Comparison of ENCODE assay signal across 8 mouse cellular contexts in genomic region chr1:191855136-191855878, GRCm38 (mm10). TPM values are rescaled to one million over a fixed set of nuclear protein-coding genes. Genes with fewer than 3 reads are reported as not detected.
A peak's percentile ranks its signal among the peaks of the same experiment; 100 is the strongest.
DNase-seq lines count a peak whose midpoint lies in the region; ATAC-seq lines count a peak whose summit lies in the region.

No protein-coding gene starts in this region.

- intact Hi-C loops in left cerebral cortex, postnatal 10 days (cut with DNase I): no loop called here

- DNase-seq in left cerebral cortex, adult 18-20 months (ENCODE audit: low spot score in 2 of 2): peak; percentile 28 to 31
- DNase-seq in left cerebral cortex, postnatal 10 days (ENCODE audit: extremely low spot score in 1 of 2, low spot score in 2 of 2): no peak
- peak; percentile 44 to 66 for DNase-seq in adrenal gland, adult 18-20 months (ENCODE audit: low spot score in 2 of 2)
- peak; percentile 64 to 86 for DNase-seq in spleen, postnatal 10 days (ENCODE audit: low spot score in 2 of 2)
- no peak for DNase-seq in B cell, adult 2 months
- no peak for DNase-seq in cerebellum, adult 11-12 months

- peak; percentile 94 for ATAC-seq in erythroid progenitor cell, adult 5-6 weeks (replicated peaks; ENCODE audit: low FRiP score, poor library complexity, severe bottlenecking)
- ATAC-seq in activated CD4-positive, CD25-positive, alpha-beta regulatory T cell, adult 4 months: no peak

RNA-seq across cellular contexts. Expression of gene Nek2, which starts 34.1 kb away (rescaled TPM):
- total RNA-seq in left cerebral cortex, adult 18-20 months (2021): 1 to 10 TPM; 1.4 to 1.6 TPM
- 1 to 10 TPM; 3.6 TPM for total RNA-seq in left cerebral cortex, postnatal 10 days (2021)
- total RNA-seq in adrenal gland, adult 18-20 months (2021): 1 to 10 TPM in 1 of 2 experiments, under 1 TPM in 1; 0.45 to 1.3 TPM
- 98.4 and 116 TPM in 2 replicates for total RNA-seq in erythroid progenitor cell, adult 5-6 weeks (2015; ENCODE audit: low replicate concordance)
- total RNA-seq in erythroid progenitor cell, adult 5-6 weeks (2017; ENCODE audit: low replicate concordance): 213 and 225 TPM in 2 replicates
- polyA plus RNA-seq in activated CD4-positive, CD25-positive, alpha-beta regulatory T cell, adult 4 months (2017; shearing (Covaris generic)): 1 to 10 TPM; 4.4 to 5.0 TPM

RNA-seq across cellular contexts. Expression of gene Slc30a1, which starts 51.3 kb away (rescaled TPM):
- 10 to 100 TPM; 28.7 to 35.9 TPM for total RNA-seq in left cerebral cortex, adult 18-20 months (2021)
- 10 to 100 TPM; 26.8 to 29.0 TPM for total RNA-seq in left cerebral cortex, postnatal 10 days (2021)
- total RNA-seq in adrenal gland, adult 18-20 months (2021): 10 to 100 TPM; 15.9 to 19.1 TPM
- 12.6 and 16.6 TPM in 2 replicates for total RNA-seq in erythroid progenitor cell, adult 5-6 weeks (2015; ENCODE audit: low replicate concordance)
- total RNA-seq in erythroid progenitor cell, adult 5-6 weeks (2017; ENCODE audit: low replicate concordance): 13.2 and 21.7 TPM in 2 replicates
- polyA plus RNA-seq in activated CD4-positive, CD25-positive, alpha-beta regulatory T cell, adult 4 months (2017; shearing (Covaris generic)): 1 to 10 TPM; 1.2 to 1.4 TPM

Comparison
In these comparisons a context has a peak if more than half of its experiments do, and no peak if none do; other contexts are left out.
1. DNase-seq: peak in left cerebral cortex, adult 18-20 months (2 of 2), adrenal gland, adult 18-20 months (2 of 2) and spleen, postnatal 10 days (2 of 2); none in left cerebral cortex, postnatal 10 days (0 of 2), B cell, adult 2 months (0 of 2) and cerebellum, adult 11-12 months (single experiment).
2. RNA of gene Nek2, which starts 34.1 kb away (total RNA-seq): 98.4 to 225 TPM in erythroid progenitor cell, adult 5-6 weeks; 3.6 TPM in left cerebral cortex, postnatal 10 days, 1.4 to 1.6 TPM in left cerebral cortex, adult 18-20 months and 0.45 to 1.3 TPM in adrenal gland, adult 18-20 months; every median in the first group is over 10 times any median in the second.